Mouse (Mus musculus): ENCODE data around the gene 2700097O09Rik. TPM values are rescaled to one million over a fixed set of nuclear protein-coding genes. Genes with fewer than 3 reads are reported as not detected.

Gene 2700097O09Rik
- polyA plus RNA-seq, 1 experiment from 2014 or later = 25.4 TPM

DNA sequence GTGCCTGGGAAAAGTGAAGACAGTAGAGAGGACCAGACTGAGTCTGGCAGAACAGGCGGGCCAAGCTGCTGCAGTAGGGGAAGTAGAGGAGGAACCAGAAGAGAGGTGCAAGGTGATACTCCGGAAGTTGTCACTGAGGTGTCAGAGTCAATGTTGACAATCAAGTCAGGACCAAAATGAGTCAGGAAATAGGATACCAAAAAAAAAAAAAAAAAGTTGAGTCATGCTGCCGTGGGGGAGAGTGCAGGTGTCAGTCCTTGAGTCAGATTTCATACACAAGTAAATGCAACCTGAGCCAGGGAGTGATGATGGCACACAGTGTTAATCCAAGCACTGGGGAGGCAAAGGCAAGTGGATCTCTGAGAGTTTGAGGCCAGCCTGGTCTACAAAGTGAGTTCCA is 52.8 kb downstream of the 2700097O09Rik start:
- Histone ChIP-seq H3K27ac (replicated peaks in 1 of 2; ENCODE audit: control insufficient read depth in 1 of 2, insufficient read depth in 1 of 2, low read depth in 2 of 2, low read length in 2 of 2) (no peak overlapping the region), H3K27me3 (ENCODE audit: control insufficient read depth, insufficient read depth, low read length) (no peaks in the 10 kb centered on the region), H3K9me3 (ENCODE audit: control insufficient read depth, low read length) (peaks cover 4% of the 10 kb centered on the region; the same call in 1 of the 2 replicates), H3K9ac (ENCODE audit: low read length) (no peak overlapping the region), H3K36me3 (ENCODE audit: control insufficient read depth, insufficient read depth, low read length) (no peaks in the 10 kb centered on the region), H3K4me3 (ENCODE audit: control insufficient read depth in 1 of 2, insufficient read depth in 1 of 2, low read depth in 1 of 2, low read length in 2 of 2) (no peak overlapping the region), H3K4me2 (ENCODE audit: low read length) (no peak overlapping the region), H3K4me1 (ENCODE audit: control insufficient read depth in 2 of 2, insufficient read depth in 2 of 2, low read length in 2 of 2) (no peaks in the 10 kb centered on the region)
- WGBS = 34% methylated on average over 3 of the region's 3 CpGs
- ATAC-seq (ENCODE audit: insufficient number of reproducible peaks, insufficient read depth, low FRiP score, low read depth) = no peak

DNA sequence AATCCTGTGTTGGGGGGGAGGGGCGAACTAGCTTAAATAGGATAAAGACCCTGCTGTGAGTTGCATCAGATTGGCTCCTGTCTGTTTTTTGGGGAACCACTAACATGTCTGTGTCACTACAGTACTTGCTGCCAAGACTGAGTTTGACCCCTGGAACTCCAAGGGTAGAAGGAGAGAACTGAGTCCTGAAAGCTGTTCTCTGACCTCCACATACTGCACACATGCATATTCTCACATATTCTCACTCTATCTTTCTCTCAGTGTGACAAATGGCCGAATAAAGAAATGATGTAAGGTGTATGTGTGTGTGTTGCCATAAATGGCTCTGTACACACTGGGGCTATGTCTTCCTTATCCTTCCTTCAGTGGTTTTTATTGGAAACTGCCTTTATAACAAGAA is 56.6 kb downstream of the 2700097O09Rik start:
- H3K36me3 ChIP-seq (ENCODE audit: control insufficient read depth, insufficient read depth, low read length) = no peaks in the 10 kb centered on the region
- no peak overlapping the region for H3K4me3 ChIP-seq (ENCODE audit: control insufficient read depth in 1 of 2, insufficient read depth in 1 of 2, low read depth in 1 of 2, low read length in 2 of 2)
- H3K9me3 ChIP-seq (ENCODE audit: control insufficient read depth, low read length) = peaks cover 4% of the 10 kb centered on the region; the same call in 1 of the 2 replicates
- no peak overlapping the region for H3K27ac ChIP-seq (replicated peaks in 1 of 2; ENCODE audit: control insufficient read depth in 1 of 2, insufficient read depth in 1 of 2, low read depth in 2 of 2, low read length in 2 of 2)
- ATAC-seq (ENCODE audit: insufficient number of reproducible peaks, insufficient read depth, low FRiP score, low read depth) = no peak
- H3K9ac ChIP-seq (ENCODE audit: low read length) = no peak overlapping the region
- H3K4me2 ChIP-seq (ENCODE audit: low read length) = no peak overlapping the region
- 69% methylated on average over 2 of the region's 2 CpGs for WGBS
- no peaks in the 10 kb centered on the region for H3K27me3 ChIP-seq (ENCODE audit: control insufficient read depth, insufficient read depth, low read length)
- no peaks in the 10 kb centered on the region for H3K4me1 ChIP-seq (ENCODE audit: control insufficient read depth in 2 of 2, insufficient read depth in 2 of 2, low read length in 2 of 2)

DNA sequence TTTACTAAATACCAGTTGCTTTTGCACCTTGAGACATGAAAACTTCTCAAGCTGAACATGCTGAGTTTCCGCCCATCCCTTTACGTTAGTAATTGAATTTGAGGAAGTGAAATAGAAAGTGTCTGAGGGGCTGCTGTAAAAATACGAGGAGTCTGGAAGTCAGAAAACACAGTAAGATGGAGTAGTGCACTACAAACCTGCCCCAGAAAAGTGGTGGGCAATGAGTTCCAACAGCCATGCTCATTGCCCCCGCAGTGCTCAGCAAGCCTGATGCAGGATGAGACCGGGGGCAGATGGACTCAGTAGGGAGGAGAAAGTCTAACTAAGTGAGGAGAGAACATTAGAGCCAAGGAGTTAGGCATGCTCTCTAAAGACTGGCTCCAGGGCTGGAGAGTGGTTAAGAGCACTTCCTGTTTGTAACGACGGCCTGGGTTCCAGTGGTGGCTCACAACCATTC is 60.5 kb downstream of the 2700097O09Rik start:
- Histone ChIP-seq H3K27ac (replicated peaks in 1 of 2; ENCODE audit: control insufficient read depth in 1 of 2, insufficient read depth in 1 of 2, low read depth in 2 of 2, low read length in 2 of 2) (no peak overlapping the region), H3K36me3 (ENCODE audit: control insufficient read depth, insufficient read depth, low read length) (no peaks in the 10 kb centered on the region), H3K4me3 (ENCODE audit: control insufficient read depth in 1 of 2, insufficient read depth in 1 of 2, low read depth in 1 of 2, low read length in 2 of 2) (no peak overlapping the region), H3K4me2 (ENCODE audit: low read length) (no peak overlapping the region), H3K27me3 (ENCODE audit: control insufficient read depth, insufficient read depth, low read length) (no peaks in the 10 kb centered on the region), H3K9me3 (ENCODE audit: control insufficient read depth, low read length) (peaks cover 2% of the 10 kb centered on the region; the same call in 1 of the 2 replicates), H3K9ac (ENCODE audit: low read length) (no peak overlapping the region), H3K4me1 (ENCODE audit: control insufficient read depth in 2 of 2, insufficient read depth in 2 of 2, low read length in 2 of 2) (no peaks in the 10 kb centered on the region)
- 82% methylated on average over 7 of the region's 7 CpGs for WGBS
- no peak for ATAC-seq (ENCODE audit: insufficient number of reproducible peaks, insufficient read depth, low FRiP score, low read depth)

DNA sequence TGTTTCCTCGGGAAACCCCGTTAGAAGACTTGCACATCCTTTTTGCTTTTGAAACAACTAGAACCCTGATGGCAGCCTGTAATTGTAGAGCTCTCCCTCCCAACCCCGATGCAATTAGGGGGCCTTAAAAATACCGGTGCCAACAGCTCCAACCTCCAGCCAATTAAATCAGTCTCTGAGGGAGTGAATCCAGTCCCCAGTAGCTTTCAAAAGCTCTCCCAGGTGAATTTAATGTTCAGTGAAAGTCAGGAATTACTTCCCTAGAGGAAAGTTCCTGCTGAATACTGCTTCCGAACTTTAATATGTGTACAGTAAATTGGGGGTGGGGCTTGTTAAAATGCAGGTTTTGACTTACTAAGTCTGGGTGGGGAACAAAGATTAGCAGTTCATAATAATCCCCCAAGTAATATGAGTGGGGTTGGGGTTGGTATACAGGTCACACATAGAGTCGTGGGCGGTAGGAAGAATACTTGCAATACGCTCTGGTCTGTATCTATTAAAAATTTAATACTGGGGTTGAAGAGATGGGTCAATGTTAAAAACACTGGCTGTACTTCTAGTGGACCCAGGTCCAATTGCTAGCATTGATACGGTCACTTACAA is 62.7 kb downstream of the 2700097O09Rik start:
- Histone ChIP-seq H3K4me3 (ENCODE audit: control insufficient read depth in 1 of 2, insufficient read depth in 1 of 2, low read depth in 1 of 2, low read length in 2 of 2) (no peak overlapping the region), H3K9ac (ENCODE audit: low read length) (no peak overlapping the region), H3K4me1 (ENCODE audit: control insufficient read depth in 2 of 2, insufficient read depth in 2 of 2, low read length in 2 of 2) (no peaks in the 10 kb centered on the region), H3K27me3 (ENCODE audit: control insufficient read depth, insufficient read depth, low read length) (no peaks in the 10 kb centered on the region), H3K36me3 (ENCODE audit: control insufficient read depth, insufficient read depth, low read length) (no peaks in the 10 kb centered on the region), H3K27ac (replicated peaks in 1 of 2; ENCODE audit: control insufficient read depth in 1 of 2, insufficient read depth in 1 of 2, low read depth in 2 of 2, low read length in 2 of 2) (no peak overlapping the region), H3K9me3 (ENCODE audit: control insufficient read depth, low read length) (no peaks in the 10 kb centered on the region), H3K4me2 (ENCODE audit: low read length) (no peak overlapping the region)
- ATAC-seq (ENCODE audit: insufficient number of reproducible peaks, insufficient read depth, low FRiP score, low read depth) = no peak
- 73% methylated on average over 9 of the region's 9 CpGs for WGBS

DNA sequence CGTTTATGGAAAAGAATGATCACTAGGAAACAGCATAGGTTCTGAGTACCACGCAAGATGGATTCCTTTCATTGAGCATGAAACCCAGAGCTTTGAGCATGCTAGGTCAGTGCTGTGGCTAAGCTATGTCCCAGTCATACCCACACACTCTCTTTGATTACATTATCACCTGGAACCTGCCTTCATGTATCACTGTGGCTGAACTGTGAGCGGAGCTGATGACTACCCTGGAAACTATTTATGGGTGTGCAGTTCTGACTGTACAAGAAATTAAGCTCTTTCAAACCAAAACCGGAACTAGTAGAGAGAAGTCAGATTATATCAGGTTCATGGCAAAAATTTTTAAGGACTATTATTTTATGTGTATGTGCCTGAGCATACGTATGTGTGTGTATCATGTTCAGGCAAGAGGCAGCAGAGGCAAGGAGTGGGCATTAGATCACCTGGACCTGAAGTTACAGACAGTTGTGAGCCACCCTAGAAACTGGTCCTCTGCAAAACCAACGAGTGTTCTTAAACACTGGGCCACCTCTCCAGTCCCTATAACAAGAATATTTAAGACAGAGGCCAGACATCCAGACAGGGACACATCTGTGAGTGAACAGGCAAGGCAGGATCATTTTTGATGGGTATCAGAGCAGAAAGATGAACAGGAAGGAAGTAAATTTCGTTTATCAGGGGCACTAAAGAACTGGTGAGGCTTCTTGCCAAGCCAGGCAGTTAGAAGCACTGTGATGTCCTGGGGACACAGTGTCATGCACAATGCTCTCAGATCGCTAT is 63.4 kb downstream of the 2700097O09Rik start:
- no peak for ATAC-seq (ENCODE audit: insufficient number of reproducible peaks, insufficient read depth, low FRiP score, low read depth)
- no peak overlapping the region for H3K9ac ChIP-seq (ENCODE audit: low read length)
- H3K9me3 ChIP-seq (ENCODE audit: control insufficient read depth, low read length) = no peaks in the 10 kb centered on the region
- WGBS = 72% methylated on average over 8 of the region's 8 CpGs
- no peak overlapping the region for H3K27ac ChIP-seq (replicated peaks in 1 of 2; ENCODE audit: control insufficient read depth in 1 of 2, insufficient read depth in 1 of 2, low read depth in 2 of 2, low read length in 2 of 2)
- H3K4me1 ChIP-seq (ENCODE audit: control insufficient read depth in 2 of 2, insufficient read depth in 2 of 2, low read length in 2 of 2) = no peaks in the 10 kb centered on the region
- no peak overlapping the region for H3K4me2 ChIP-seq (ENCODE audit: low read length)
- H3K36me3 ChIP-seq (ENCODE audit: control insufficient read depth, insufficient read depth, low read length) = no peaks in the 10 kb centered on the region
- no peak overlapping the region for H3K4me3 ChIP-seq (ENCODE audit: control insufficient read depth in 1 of 2, insufficient read depth in 1 of 2, low read depth in 1 of 2, low read length in 2 of 2)
- no peaks in the 10 kb centered on the region for H3K27me3 ChIP-seq (ENCODE audit: control insufficient read depth, insufficient read depth, low read length)

DNA sequence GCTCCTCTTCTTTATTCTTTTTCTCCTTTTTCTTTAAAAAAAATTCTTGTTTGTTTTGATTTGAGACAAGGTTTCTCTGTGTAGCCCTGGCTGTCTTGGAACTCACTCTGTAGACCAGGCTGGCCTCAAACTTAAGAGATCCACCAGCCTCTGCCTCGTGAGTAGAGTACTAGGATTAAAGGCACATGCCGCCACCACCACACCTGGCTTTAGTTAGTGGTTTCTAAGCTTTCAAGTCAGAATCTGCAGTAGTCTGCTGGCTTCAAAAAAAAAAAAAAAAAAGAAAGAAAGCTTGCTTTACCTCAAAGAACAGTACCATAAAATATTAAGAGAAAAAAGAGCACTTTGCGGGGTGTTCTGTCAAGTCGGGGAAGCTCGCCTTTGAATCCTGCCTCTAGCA is 64.5 kb downstream of the 2700097O09Rik start:
- no peak overlapping the region for H3K4me3 ChIP-seq (ENCODE audit: control insufficient read depth in 1 of 2, insufficient read depth in 1 of 2, low read depth in 1 of 2, low read length in 2 of 2)
- H3K9ac ChIP-seq (ENCODE audit: low read length) = no peak overlapping the region
- WGBS = 81% methylated on average over 5 of the region's 5 CpGs
- no peaks in the 10 kb centered on the region for H3K9me3 ChIP-seq (ENCODE audit: control insufficient read depth, low read length)
- no peaks in the 10 kb centered on the region for H3K27me3 ChIP-seq (ENCODE audit: control insufficient read depth, insufficient read depth, low read length)
- no peak overlapping the region for H3K27ac ChIP-seq (replicated peaks in 1 of 2; ENCODE audit: control insufficient read depth in 1 of 2, insufficient read depth in 1 of 2, low read depth in 2 of 2, low read length in 2 of 2)
- H3K4me1 ChIP-seq (ENCODE audit: control insufficient read depth in 2 of 2, insufficient read depth in 2 of 2, low read length in 2 of 2) = no peaks in the 10 kb centered on the region
- H3K36me3 ChIP-seq (ENCODE audit: control insufficient read depth, insufficient read depth, low read length) = no peaks in the 10 kb centered on the region
- H3K4me2 ChIP-seq (ENCODE audit: low read length) = no peak overlapping the region
- ATAC-seq (ENCODE audit: insufficient number of reproducible peaks, insufficient read depth, low FRiP score, low read depth) = no peak

DNA sequence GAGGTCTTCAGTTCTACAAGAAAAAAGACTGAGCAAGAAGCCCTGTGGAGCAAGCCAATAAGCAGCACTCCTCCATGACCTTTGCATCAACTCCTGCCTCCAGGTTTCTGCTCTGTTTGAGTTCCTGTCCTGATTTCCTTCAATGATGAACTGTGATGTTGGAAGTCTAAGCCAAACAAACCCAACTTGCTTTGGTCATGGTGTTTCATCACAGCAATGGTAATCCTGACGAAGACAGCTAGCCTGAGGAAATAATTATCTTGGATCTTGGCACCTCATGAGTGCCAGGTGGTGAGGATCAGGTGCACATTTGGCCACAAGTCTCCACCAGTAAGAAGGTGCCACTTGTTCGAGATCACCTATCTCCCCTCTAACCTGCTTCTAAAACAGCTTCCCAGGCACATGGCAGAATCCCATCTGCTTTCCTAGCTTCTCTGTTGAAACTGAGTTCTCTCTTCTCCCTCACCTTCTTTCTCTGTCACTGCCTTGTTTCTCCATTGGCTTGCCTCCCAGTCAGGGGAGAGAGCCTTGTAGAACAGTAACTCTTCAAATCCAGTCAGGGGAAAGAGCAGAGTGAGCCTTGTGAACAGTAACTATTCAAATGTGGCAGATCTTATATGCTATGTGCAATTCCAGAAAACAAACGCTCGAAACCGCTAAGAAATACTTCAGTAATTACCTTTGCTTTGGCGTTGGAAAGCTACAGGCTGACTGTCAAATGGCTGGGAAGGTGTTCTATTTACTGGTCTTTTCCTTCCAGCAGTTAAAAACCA is 66.1 kb downstream of the 2700097O09Rik start, which contains the start of gene Baz1a:
Gene Baz1a, minus strand, starts transcription at position 723 of the 773 bp plus-strand sequence.
- no peak within 1 kb of the TSS for H3K4me3 ChIP-seq (ENCODE audit: control insufficient read depth in 1 of 2, insufficient read depth in 1 of 2, low read depth in 1 of 2, low read length in 2 of 2)
- 84% methylated on average over 6 of the region's 6 CpGs for WGBS
- no peaks in the 10 kb centered on the region for H3K4me1 ChIP-seq (ENCODE audit: control insufficient read depth in 2 of 2, insufficient read depth in 2 of 2, low read length in 2 of 2)
- H3K27me3 ChIP-seq (ENCODE audit: control insufficient read depth, insufficient read depth, low read length) = no peaks in the 10 kb centered on the region
- ATAC-seq (ENCODE audit: insufficient number of reproducible peaks, insufficient read depth, low FRiP score, low read depth) = no peak
- no peak within 1 kb of the TSS for H3K4me2 ChIP-seq (ENCODE audit: low read length)
- H3K9ac ChIP-seq (ENCODE audit: low read length) = no peak within 1 kb of the TSS
- no peaks in the 10 kb centered on the region for H3K9me3 ChIP-seq (ENCODE audit: control insufficient read depth, low read length)
- H3K27ac ChIP-seq (replicated peaks in 1 of 2; ENCODE audit: control insufficient read depth in 1 of 2, insufficient read depth in 1 of 2, low read depth in 2 of 2, low read length in 2 of 2) = no peak within 1 kb of the TSS
- H3K36me3 ChIP-seq (ENCODE audit: control insufficient read depth, insufficient read depth, low read length) = no peaks in the 10 kb centered on the region

All from heart, embryonic 14.5 days (tissue).